10 mouse cellular contexts compared by ENCODE assay signal in the genomic region with DNA sequence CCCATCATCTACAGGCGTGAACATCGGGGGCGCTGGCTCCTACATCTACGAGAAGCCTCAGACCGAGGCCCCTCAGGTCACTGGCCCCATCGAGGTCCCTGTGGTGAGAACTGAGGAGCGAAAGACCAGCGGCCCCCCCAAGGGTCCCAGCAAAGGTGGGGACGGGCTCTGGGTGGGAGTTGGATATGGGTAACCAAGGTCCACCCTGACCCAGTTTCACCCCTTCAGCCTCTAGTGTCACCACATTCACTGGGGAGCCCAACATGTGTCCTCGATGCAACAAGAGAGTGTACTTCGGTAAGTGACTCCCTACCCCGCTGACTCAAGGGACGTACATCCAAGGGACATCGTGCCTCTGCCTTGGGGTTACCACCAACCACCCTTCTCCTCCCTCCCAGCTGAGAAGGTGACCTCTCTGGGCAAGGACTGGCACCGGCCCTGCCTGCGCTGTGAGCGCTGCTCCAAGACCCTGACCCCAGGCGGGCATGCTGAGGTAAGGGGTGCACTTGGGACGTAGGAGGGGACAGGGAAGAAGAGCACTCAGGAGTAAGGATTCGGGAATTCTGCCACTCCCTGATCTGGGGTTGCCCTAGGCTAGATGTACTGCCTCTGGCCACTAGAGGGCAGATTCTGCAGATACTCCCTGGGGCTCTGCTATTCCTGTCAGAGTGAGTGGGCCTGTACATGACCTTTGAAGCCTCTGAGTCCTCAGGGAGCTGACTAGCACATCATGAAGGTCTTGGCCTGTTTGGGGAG. TPM values are rescaled to one million over a fixed set of nuclear protein-coding genes. Genes with fewer than 3 reads are reported as not detected.
DNase-seq lines count a peak whose midpoint lies in the region; ATAC-seq and TF ChIP-seq lines count a peak whose summit lies in the region.
"Had no signal": no experiment of that assay in that cellular context is flagged by ENCODE, and none has a peak within 500 bp of the region (broad histone marks: within the 10 kb centered on the region; RNA-seq: fewer than 3 reads in every experiment).

No protein-coding gene starts in this region.

- H3K9me3 ChIP-seq in kidney, embryonic 14.5 days (ENCODE audit: control insufficient read depth, low read length) = no peaks in the 10 kb centered on the region
- H3K9me3 ChIP-seq in E14TG2a.4 (ENCODE audit: low read length) = no peaks in the 10 kb centered on the region
- no peaks in the 10 kb centered on the region for H3K9me3 ChIP-seq in heart, postnatal 0 days (replicated peaks; ENCODE audit: control insufficient read depth, low read length)
- H3K9me3 ChIP-seq: embryonic facial prominence, embryonic 13.5 days; stomach, embryonic 15.5 days had no signal

- H3K36me3 ChIP-seq in kidney, embryonic 14.5 days (ENCODE audit: control insufficient read depth, insufficient read depth, low read length) = no peaks in the 10 kb centered on the region; the same call in 1 of the 2 replicates
- H3K36me3 ChIP-seq in E14TG2a.4 (ENCODE audit: insufficient read depth, low read length) = peaks cover 33% of the 10 kb centered on the region
- peaks cover 31% of the 10 kb centered on the region for H3K36me3 ChIP-seq in heart, postnatal 0 days (replicated peaks; ENCODE audit: control insufficient read depth, insufficient read depth, low read length)
- H3K36me3 ChIP-seq: embryonic facial prominence, embryonic 13.5 days; stomach, embryonic 15.5 days had no signal

- H3K27me3 ChIP-seq in kidney, embryonic 14.5 days (ENCODE audit: control insufficient read depth, insufficient read depth, low read length) = 0 out of 2 replicates have a peak, but pooled peaks cover 7% of the 10 kb centered on the region
- H3K27me3 ChIP-seq in E14TG2a.4 (ENCODE audit: insufficient read depth, low read length) = peaks cover 32% of the 10 kb centered on the region
- no peaks in the 10 kb centered on the region for H3K27me3 ChIP-seq in heart, postnatal 0 days (ENCODE audit: control insufficient read depth, insufficient read depth, low read length)

- peak; percentile 38 for DNase-seq in kidney, adult 11 months
- no peak for DNase-seq in heart, postnatal 0 days (ENCODE audit: low spot score)
- DNase-seq in naive thymus-derived CD4-positive, alpha-beta T cell, adult 2 months (ENCODE audit: low read depth) = peak; percentile 72
- no peak for DNase-seq in frontal cortex, postnatal 14 days (ENCODE audit: low spot score in 2 of 2)
- no peak for DNase-seq in testis, postnatal 14 days (ENCODE audit: low spot score)

- H3K27ac ChIP-seq in kidney, embryonic 14.5 days (ENCODE audit: low read depth, low read length) = no peak overlapping the region
- H3K27ac ChIP-seq in bone marrow macrophage, adult 2 months (ENCODE audit: insufficient read depth, low read depth, low read length) = no peak overlapping the region
- H3K27ac ChIP-seq in heart, postnatal 0 days (ENCODE audit: low read depth) = peak overlapping the region; percentile 98
- H3K27ac ChIP-seq: embryonic facial prominence, embryonic 13.5 days; stomach, embryonic 15.5 days had no signal

- ATAC-seq in kidney, embryonic 14.5 days (ENCODE audit: low FRiP score, low TSS enrichment) = no peak
- no peak for ATAC-seq in heart, postnatal 0 days (ENCODE audit: insufficient read depth, low read depth)

- no peak overlapping the region for H3K4me2 ChIP-seq in kidney, embryonic 14.5 days (replicated peaks; ENCODE audit: low read depth, low read length)
- peak overlapping the region; percentile 91 for H3K4me2 ChIP-seq in heart, postnatal 0 days (ENCODE audit: low read depth, low read length)
- H3K4me2 ChIP-seq: stomach, embryonic 15.5 days had no signal

- H3K9ac ChIP-seq in kidney, embryonic 14.5 days (ENCODE audit: low read depth, low read length) = no peak overlapping the region
- H3K9ac ChIP-seq in heart, postnatal 0 days (replicated peaks; ENCODE audit: low read depth, low read length) = peak overlapping the region; percentile 75; the same call in 1 of the 2 replicates
- H3K9ac ChIP-seq: stomach, embryonic 15.5 days had no signal

- no peak overlapping the region for H3K4me3 ChIP-seq in kidney, embryonic 14.5 days (ENCODE audit: low read length)
- peak overlapping the region; percentile 39; the same call in 1 of the 2 replicates for H3K4me3 ChIP-seq in E14TG2a.4 (replicated peaks; ENCODE audit: low read length)
- H3K4me3 ChIP-seq in bone marrow macrophage, adult 2 months (ENCODE audit: insufficient read depth, low read length) = no peak overlapping the region
- peak overlapping the region; percentile 88; the same call in 1 of the 2 replicates for H3K4me3 ChIP-seq in heart, postnatal 0 days (ENCODE audit: low read depth, low read length)
- H3K4me3 ChIP-seq: embryonic facial prominence, embryonic 13.5 days; stomach, embryonic 15.5 days had no signal

- TF ChIP-seq CTCF in E14TG2a.4 (conservative IDR thresholded peaks at IDR 0.05; ENCODE audit: low read length) = peak; percentile 94
- peak; percentile 93 for TF ChIP-seq CTCF in bone marrow macrophage, adult 2 months (IDR thresholded peaks at IDR 0.05; ENCODE audit: low read depth, low read length)
- TF ChIP-seq CTCF in heart, postnatal 0 days (IDR thresholded peaks at IDR 0.05; ENCODE audit: low read depth) = peak; percentile 64

- WGBS in kidney, embryonic 14.5 days = 77% methylated on average over 20 of the region's 20 CpGs
- 52% methylated on average over 20 of the region's 20 CpGs for WGBS in heart, postnatal 0 days

- TF ChIP-seq EP300 in heart, postnatal 0 days (IDR thresholded peaks at IDR 0.05; ENCODE audit: low read depth) = no peak

- peaks cover 26% of the 10 kb centered on the region for H3K4me1 ChIP-seq in kidney, embryonic 14.5 days (ENCODE audit: control insufficient read depth, insufficient read depth, low read length)
- peaks cover 92% of the 10 kb centered on the region for H3K4me1 ChIP-seq in E14TG2a.4 (replicated peaks; ENCODE audit: low read depth, low read length)
- H3K4me1 ChIP-seq in bone marrow macrophage, adult 2 months (ENCODE audit: control insufficient read depth, insufficient read depth, low read length) = peaks cover 6% of the 10 kb centered on the region
- H3K4me1 ChIP-seq in heart, postnatal 0 days (ENCODE audit: control insufficient read depth, insufficient read depth) = peaks cover 56% of the 10 kb centered on the region

- no peak for TF ChIP-seq POLR2A in bone marrow macrophage, adult 2 months (IDR thresholded peaks at IDR 0.05; ENCODE audit: borderline replicate concordance, low read depth, low read length)

RNA-seq across cellular contexts. Expression of gene Crip1, which starts 1.9 kb away (rescaled TPM):
- 194 and 281 TPM in 2 replicates for polyA plus RNA-seq in kidney, embryonic 14.5 days (2014; fragmentation: Nextera tagmentation; extraction: Ambion mirVana)
- 582 and 589 TPM in 2 replicates for polyA plus RNA-seq in bone marrow macrophage, adult 2 months (2012; ENCODE audit: insufficient read depth, insufficient read length, missing spikeins)
- total RNA-seq in heart, postnatal 0 days (2014; rRNA removed; ENCODE audit: low replicate concordance) = 286 and 487 TPM in 2 replicates
- 831 and 871 TPM in 2 replicates for polyA plus RNA-seq in heart, postnatal 0 days (2015; fragmentation: Nextera tagmentation; extraction: Ambion mirVana)

RNA-seq across cellular contexts. Expression of gene Crip2, which starts 4.1 kb away (rescaled TPM):
- polyA plus RNA-seq in kidney, embryonic 14.5 days (2014; fragmentation: Nextera tagmentation; extraction: Ambion mirVana) = 162 and 174 TPM in 2 replicates
- polyA plus RNA-seq in bone marrow macrophage, adult 2 months (2012; ENCODE audit: insufficient read depth, insufficient read length, missing spikeins) = 1.1 and 2.3 TPM in 2 replicates
- total RNA-seq in heart, postnatal 0 days (2014; rRNA removed; ENCODE audit: low replicate concordance) = 1,394 and 1,556 TPM in 2 replicates
- 2,321 and 2,395 TPM in 2 replicates for polyA plus RNA-seq in heart, postnatal 0 days (2015; fragmentation: Nextera tagmentation; extraction: Ambion mirVana)

RNA-seq across cellular contexts. Expression of gene Tedc1, which starts 12.0 kb away (rescaled TPM):
- 33.0 and 37.4 TPM in 2 replicates for polyA plus RNA-seq in kidney, embryonic 14.5 days (2014; fragmentation: Nextera tagmentation; extraction: Ambion mirVana)
- 7.1 and 8.7 TPM in 2 replicates for polyA plus RNA-seq in bone marrow macrophage, adult 2 months (2012; ENCODE audit: insufficient read depth, insufficient read length, missing spikeins)
- total RNA-seq in heart, postnatal 0 days (2014; rRNA removed; ENCODE audit: low replicate concordance) = 6.7 and 16.5 TPM in 2 replicates
- 4.5 and 4.9 TPM in 2 replicates for polyA plus RNA-seq in heart, postnatal 0 days (2015; fragmentation: Nextera tagmentation; extraction: Ambion mirVana)

RNA-seq across cellular contexts. Expression of gene Tmem121, which starts 41.6 kb away (rescaled TPM):
- 4.2 and 13.9 TPM in 2 replicates for polyA plus RNA-seq in kidney, embryonic 14.5 days (2014; fragmentation: Nextera tagmentation; extraction: Ambion mirVana)
- polyA plus RNA-seq in bone marrow macrophage, adult 2 months (2012; ENCODE audit: insufficient read depth, insufficient read length, missing spikeins) = not detected in 2 replicates
- 0.97 and 4.8 TPM in 2 replicates for total RNA-seq in heart, postnatal 0 days (2014; rRNA removed; ENCODE audit: low replicate concordance)
- polyA plus RNA-seq in heart, postnatal 0 days (2015; fragmentation: Nextera tagmentation; extraction: Ambion mirVana) = 1.2 TPM in 2 replicates

RNA-seq across cellular contexts. Expression of gene Mta1, which starts 46.1 kb away (rescaled TPM):
- polyA plus RNA-seq in kidney, embryonic 14.5 days (2014; fragmentation: Nextera tagmentation; extraction: Ambion mirVana) = 23.0 and 26.2 TPM in 2 replicates
- polyA plus RNA-seq in bone marrow macrophage, adult 2 months (2012; ENCODE audit: insufficient read depth, insufficient read length, missing spikeins) = 38.9 and 43.0 TPM in 2 replicates
- 26.3 and 32.0 TPM in 2 replicates for total RNA-seq in heart, postnatal 0 days (2014; rRNA removed; ENCODE audit: low replicate concordance)
- 10.9 and 11.8 TPM in 2 replicates for polyA plus RNA-seq in heart, postnatal 0 days (2015; fragmentation: Nextera tagmentation; extraction: Ambion mirVana)

Comparison
In these comparisons a context has a peak if more than half of its experiments do, and no peak if none do; other contexts are left out.
1. DNase-seq: peak in kidney, adult 11 months (single experiment) and naive thymus-derived CD4-positive, alpha-beta T cell, adult 2 months (single experiment); none in heart, postnatal 0 days (single experiment), frontal cortex, postnatal 14 days (0 of 2) and testis, postnatal 14 days (single experiment).
2. H3K4me3 ChIP-seq: peak in E14TG2a.4 (single experiment) and heart, postnatal 0 days (single experiment); none in kidney, embryonic 14.5 days (single experiment) and bone marrow macrophage, adult 2 months (single experiment).
3. RNA of gene Crip2, which starts 4.1 kb away (polyA plus RNA-seq): 2,321 to 2,395 TPM in heart, postnatal 0 days and 162 to 174 TPM in kidney, embryonic 14.5 days; 1.1 to 2.3 TPM in bone marrow macrophage, adult 2 months; every median in the first group is over 10 times any median in the second.
4. Peak in every context shown above with its lines, with median percentiles within 50 percentile points of each other: CTCF ChIP-seq.